In the genomic region with DNA sequence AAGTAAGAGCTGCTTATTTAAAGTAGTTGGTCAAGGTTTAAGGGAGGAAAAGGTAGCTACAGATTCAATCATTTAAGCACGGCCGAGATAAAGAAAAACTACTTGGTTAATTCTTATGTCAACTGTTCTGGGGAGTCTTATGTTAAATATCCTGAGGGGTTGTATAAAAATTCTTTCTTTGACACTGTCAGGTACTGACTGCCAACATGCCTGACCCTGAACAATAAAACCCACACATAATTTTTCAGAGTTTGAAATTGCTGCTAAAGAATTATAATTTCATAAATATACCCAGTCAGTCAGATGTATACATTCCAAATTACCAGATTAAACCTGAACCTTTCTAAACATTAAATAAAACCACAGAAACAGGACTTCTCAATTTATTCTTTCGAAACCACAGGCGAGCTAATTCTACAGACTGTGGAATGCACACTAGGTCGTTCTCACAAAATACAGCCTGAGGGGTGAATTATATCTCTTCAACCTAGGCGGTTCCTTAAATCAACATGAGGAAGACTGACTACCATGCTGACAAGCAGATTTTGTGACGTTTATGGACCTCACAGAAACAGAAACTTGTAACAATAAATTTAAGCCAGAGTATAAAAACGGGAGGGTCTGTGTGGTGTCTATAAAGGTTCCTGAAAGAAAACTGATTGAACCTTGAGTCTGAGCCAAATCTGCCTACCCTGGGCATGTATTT, we compare ENCODE assay signal across 23 mouse cellular contexts. TPM values are rescaled to one million over a fixed set of nuclear protein-coding genes. Genes with fewer than 3 reads are reported as not detected.
DNase-seq lines count a peak whose midpoint lies in the region; ATAC-seq and TF ChIP-seq lines count a peak whose summit lies in the region.
"Had no signal": no experiment of that assay in that cellular context is flagged by ENCODE, and none has a peak within 500 bp of the region (broad histone marks: within the 10 kb centered on the region; RNA-seq: fewer than 3 reads in every experiment).

No protein-coding gene starts in this region.

- no peaks in the 10 kb centered on the region for H3K36me3 ChIP-seq in kidney, embryonic 14.5 days (ENCODE audit: control insufficient read depth, insufficient read depth, low read length)
- H3K36me3 ChIP-seq in embryonic facial prominence, embryonic 14.5 days (ENCODE audit: control insufficient read depth, insufficient read depth, low read length) = no peaks in the 10 kb centered on the region
- no peaks in the 10 kb centered on the region for H3K36me3 ChIP-seq in limb, embryonic 14.5 days (ENCODE audit: control insufficient read depth, insufficient read depth, low read length)
- H3K36me3 ChIP-seq: heart, embryonic 10.5 days; hindbrain, embryonic 15.5 days; liver, embryonic 12.5 days; neural tube, embryonic 12.5 days had no signal

- no peaks in the 10 kb centered on the region for H3K27me3 ChIP-seq in kidney, embryonic 14.5 days (ENCODE audit: control insufficient read depth, insufficient read depth, low read length)
- H3K27me3 ChIP-seq in embryonic facial prominence, embryonic 14.5 days (replicated peaks; ENCODE audit: control insufficient read depth, insufficient read depth, low read length) = no peaks in the 10 kb centered on the region
- H3K27me3 ChIP-seq in limb, embryonic 14.5 days (ENCODE audit: control insufficient read depth, insufficient read depth, low read length) = no peaks in the 10 kb centered on the region
- H3K27me3 ChIP-seq: hindbrain, embryonic 15.5 days; liver, embryonic 12.5 days; megakaryocyte, embryonic 14.5 days; neural tube, embryonic 12.5 days had no signal

- H3K27ac ChIP-seq in kidney, embryonic 14.5 days (ENCODE audit: low read depth, low read length) = no peak overlapping the region
- peak overlapping the region; percentile 46; the same call in 1 of the 2 replicates for H3K27ac ChIP-seq in embryonic facial prominence, embryonic 14.5 days (replicated peaks; ENCODE audit: low read depth, low read length)
- H3K27ac ChIP-seq in limb, embryonic 14.5 days (replicated peaks; ENCODE audit: low read depth, low read length) = 0 out of 2 replicates have a peak overlapping the region, but pooled peaks have one; percentile 15
- H3K27ac ChIP-seq: heart, embryonic 10.5 days; hindbrain, embryonic 15.5 days; liver, embryonic 12.5 days; neural tube, embryonic 12.5 days had no signal

- peak; percentile 50; the same call in 1 of the 2 replicates for ATAC-seq in kidney, embryonic 14.5 days (ENCODE audit: low FRiP score, low TSS enrichment)
- ATAC-seq in embryonic facial prominence, embryonic 14.5 days (ENCODE audit: low read depth) = peak; percentile 88
- ATAC-seq in limb, embryonic 14.5 days (ENCODE audit: low FRiP score, low read depth) = peak; percentile 74
- ATAC-seq in frontal cortex, adult (ENCODE audit: low TSS enrichment) = no peak
- ATAC-seq: liver, embryonic 12.5 days had no signal

- TF ChIP-seq POLR2A in limb, embryonic 14.5 days (IDR thresholded peaks at IDR 0.05; ENCODE audit: borderline replicate concordance, extremely low read depth, insufficient read depth, insufficient read length) = no peak

- H3K4me2 ChIP-seq in kidney, embryonic 14.5 days (replicated peaks; ENCODE audit: low read depth, low read length) = no peak overlapping the region
- no peak overlapping the region for H3K4me2 ChIP-seq in embryonic facial prominence, embryonic 14.5 days (ENCODE audit: low read depth, low read length)
- H3K4me2 ChIP-seq in limb, embryonic 14.5 days (replicated peaks; ENCODE audit: low read depth, low read length, severe bottlenecking) = no peak overlapping the region
- H3K4me2 ChIP-seq: hindbrain, embryonic 15.5 days; liver, embryonic 12.5 days; neural tube, embryonic 12.5 days had no signal

- H3K4me1 ChIP-seq in kidney, embryonic 14.5 days (ENCODE audit: control insufficient read depth, insufficient read depth, low read length) = no peaks in the 10 kb centered on the region
- H3K4me1 ChIP-seq in embryonic facial prominence, embryonic 14.5 days (ENCODE audit: control insufficient read depth, insufficient read depth, low read length) = peaks cover 7% of the 10 kb centered on the region; the same call in 1 of the 2 replicates
- peaks cover 12% of the 10 kb centered on the region for H3K4me1 ChIP-seq in limb, embryonic 14.5 days (ENCODE audit: control insufficient read depth, insufficient read depth, low read length)
- H3K4me1 ChIP-seq: hindbrain, embryonic 15.5 days; liver, embryonic 12.5 days; neural tube, embryonic 12.5 days had no signal

- DNase-seq in kidney, adult 18-20 months = no peak
- peak; percentile 57 for DNase-seq in NIH3T3 (ENCODE audit: low read depth)
- DNase-seq in embryonic facial prominence, embryonic 14.5 days (ENCODE audit: low spot score) = peak; percentile 84
- DNase-seq in limb, embryonic 14.5 days (ENCODE audit: low spot score) = peak; percentile 65
- DNase-seq in thymus, postnatal 4 days = no peak
- DNase-seq: adrenal gland, postnatal 14 days; cerebellum, adult 2 months; cerebellum, postnatal 25 days; kidney, adult 2 months; kidney, postnatal 4 days; lung, adult 18-20 months; lung, postnatal 14 days; midbrain, embryonic 14.5 days; retina, postnatal 1 day; right cerebral cortex, postnatal 25 days; spleen, adult 18-20 months had no signal

- H3K9me3 ChIP-seq in kidney, embryonic 14.5 days (ENCODE audit: control insufficient read depth, low read length) = no peaks in the 10 kb centered on the region
- H3K9me3 ChIP-seq in embryonic facial prominence, embryonic 14.5 days (ENCODE audit: control insufficient read depth, low read length) = no peaks in the 10 kb centered on the region
- H3K9me3 ChIP-seq in limb, embryonic 14.5 days (ENCODE audit: control insufficient read depth, low read length) = no peaks in the 10 kb centered on the region
- H3K9me3 ChIP-seq: heart, embryonic 10.5 days; hindbrain, embryonic 15.5 days; liver, embryonic 12.5 days; neural tube, embryonic 12.5 days had no signal

- H3K9ac ChIP-seq in kidney, embryonic 14.5 days (ENCODE audit: low read depth, low read length) = no peak overlapping the region
- no peak overlapping the region for H3K9ac ChIP-seq in embryonic facial prominence, embryonic 14.5 days (ENCODE audit: low read depth, low read length)
- H3K9ac ChIP-seq in limb, embryonic 14.5 days (ENCODE audit: low read depth, low read length, severe bottlenecking) = no peak overlapping the region
- H3K9ac ChIP-seq: hindbrain, embryonic 15.5 days; liver, embryonic 12.5 days; neural tube, embryonic 12.5 days had no signal

- no peak overlapping the region for H3K4me3 ChIP-seq in kidney, embryonic 14.5 days (ENCODE audit: low read length)
- no peak overlapping the region for H3K4me3 ChIP-seq in embryonic facial prominence, embryonic 14.5 days (ENCODE audit: low read depth, low read length)
- no peak overlapping the region for H3K4me3 ChIP-seq in limb, embryonic 14.5 days (replicated peaks; ENCODE audit: low read length)
- H3K4me3 ChIP-seq: heart, embryonic 10.5 days; hindbrain, embryonic 15.5 days; liver, embryonic 12.5 days; megakaryocyte, embryonic 14.5 days; neural tube, embryonic 12.5 days had no signal

- WGBS in kidney, embryonic 14.5 days = 40% methylated on average over 8 of the region's 8 CpGs
- 30% methylated on average over 8 of the region's 8 CpGs for WGBS in embryonic facial prominence, embryonic 14.5 days
- 22% methylated on average over 8 of the region's 8 CpGs for WGBS in limb, embryonic 14.5 days

RNA-seq across cellular contexts. Expression of a gene that starts 30.5 kb away (rescaled TPM):
- 16.3 and 21.1 TPM in 2 replicates for polyA plus RNA-seq in kidney, embryonic 14.5 days (2014; fragmentation: Nextera tagmentation; extraction: Ambion mirVana)
- polyA plus RNA-seq in embryonic facial prominence, embryonic 14.5 days (2014; fragmentation: Nextera tagmentation; extraction: Ambion mirVana) = 25.5 and 30.2 TPM in 2 replicates
- polyA plus RNA-seq in limb, embryonic 14.5 days (2012; rRNA removed) = 21.4 and 30.3 TPM in 2 replicates
- polyA plus RNA-seq in limb, embryonic 14.5 days (2014; fragmentation: Nextera tagmentation; extraction: Ambion mirVana) = 43.9 and 50.6 TPM in 2 replicates

Comparison
In these comparisons a context has a peak if more than half of its experiments do, and no peak if none do; other contexts are left out.
1. DNase-seq: peak in NIH3T3 (single experiment), embryonic facial prominence, embryonic 14.5 days (single experiment) and limb, embryonic 14.5 days (single experiment); none in kidney, adult 18-20 months (single experiment) and thymus, postnatal 4 days (single experiment).